Mouse (Mus musculus): Measurements from ENCODE around the gene Hyal2. TPM values are rescaled to one million over a fixed set of nuclear protein-coding genes. Genes with fewer than 3 reads are reported as not detected.

Hyal2 gene
- polyA plus RNA-seq, 1 experiment, result 39.8 TPM

- TF ChIP-seq CTCF (IDR thresholded peaks at IDR 0.05; ENCODE audit: borderline replicate concordance, control insufficient read depth, extremely low read depth, insufficient read depth, low read length, poor library complexity) (no peak), POLR2A (IDR thresholded peaks at IDR 0.05; ENCODE audit: control insufficient read depth, extremely low read depth, insufficient read depth, low read length, poor library complexity) (no peak)
- H3K36me3 ChIP-seq (ENCODE audit: control insufficient read depth, insufficient read depth, low read length), result no peaks in the 10 kb centered on the region
- no peaks in the 10 kb centered on the region for H3K27me3 ChIP-seq (ENCODE audit: control insufficient read depth, insufficient read depth, low read length)
- H3K4me3 ChIP-seq (ENCODE audit: control insufficient read depth, insufficient read depth, low read length), result no peak overlapping the region
- DNase-seq, result no peak
- H3K27ac ChIP-seq (ENCODE audit: control insufficient read depth, insufficient read depth, low read length), result no peak overlapping the region
- H3K4me1 ChIP-seq (replicated peaks; ENCODE audit: control insufficient read depth, insufficient read depth, low read length), result peaks cover 14% of the 10 kb centered on the region
- WGBS, result 93% methylated on average over 14 of the region's 14 CpGs
These were observed 32.1 kb downstream of the Hyal2 start for GRCm38 (mm10) chr9:107599842-107600241.

- Histone ChIP-seq H3K4me3 (ENCODE audit: control insufficient read depth, insufficient read depth, low read length) (no peak overlapping the region), H3K4me1 (replicated peaks; ENCODE audit: control insufficient read depth, insufficient read depth, low read length) (peaks cover 14% of the 10 kb centered on the region), H3K27ac (ENCODE audit: control insufficient read depth, insufficient read depth, low read length) (no peak overlapping the region), H3K36me3 (ENCODE audit: control insufficient read depth, insufficient read depth, low read length) (no peaks in the 10 kb centered on the region), H3K27me3 (ENCODE audit: control insufficient read depth, insufficient read depth, low read length) (no peaks in the 10 kb centered on the region)
- 82% methylated on average over 12 of the region's 12 CpGs for WGBS
- TF ChIP-seq CTCF (IDR thresholded peaks at IDR 0.05; ENCODE audit: borderline replicate concordance, control insufficient read depth, extremely low read depth, insufficient read depth, low read length, poor library complexity), result no peak
- no peak for TF ChIP-seq POLR2A (IDR thresholded peaks at IDR 0.05; ENCODE audit: control insufficient read depth, extremely low read depth, insufficient read depth, low read length, poor library complexity)
- DNase-seq, result no peak
These were observed 33.0 kb downstream of the Hyal2 start for GRCm38 (mm10) chr9:107600745-107601144.

- Histone ChIP-seq H3K27me3 (ENCODE audit: control insufficient read depth, insufficient read depth, low read length) (no peaks in the 10 kb centered on the region), H3K27ac (ENCODE audit: control insufficient read depth, insufficient read depth, low read length) (no peak overlapping the region), H3K36me3 (ENCODE audit: control insufficient read depth, insufficient read depth, low read length) (no peaks in the 10 kb centered on the region), H3K4me3 (ENCODE audit: control insufficient read depth, insufficient read depth, low read length) (no peak overlapping the region), H3K4me1 (replicated peaks; ENCODE audit: control insufficient read depth, insufficient read depth, low read length) (peaks cover 14% of the 10 kb centered on the region)
- TF ChIP-seq CTCF (IDR thresholded peaks at IDR 0.05; ENCODE audit: borderline replicate concordance, control insufficient read depth, extremely low read depth, insufficient read depth, low read length, poor library complexity), result no peak
- TF ChIP-seq POLR2A (IDR thresholded peaks at IDR 0.05; ENCODE audit: control insufficient read depth, extremely low read depth, insufficient read depth, low read length, poor library complexity), result no peak
- no peak for DNase-seq
- WGBS, result 87% methylated on average over 11 of the region's 11 CpGs
These were observed 33.5 kb downstream of the Hyal2 start for GRCm38 (mm10) chr9:107601275-107601674.

DNA sequence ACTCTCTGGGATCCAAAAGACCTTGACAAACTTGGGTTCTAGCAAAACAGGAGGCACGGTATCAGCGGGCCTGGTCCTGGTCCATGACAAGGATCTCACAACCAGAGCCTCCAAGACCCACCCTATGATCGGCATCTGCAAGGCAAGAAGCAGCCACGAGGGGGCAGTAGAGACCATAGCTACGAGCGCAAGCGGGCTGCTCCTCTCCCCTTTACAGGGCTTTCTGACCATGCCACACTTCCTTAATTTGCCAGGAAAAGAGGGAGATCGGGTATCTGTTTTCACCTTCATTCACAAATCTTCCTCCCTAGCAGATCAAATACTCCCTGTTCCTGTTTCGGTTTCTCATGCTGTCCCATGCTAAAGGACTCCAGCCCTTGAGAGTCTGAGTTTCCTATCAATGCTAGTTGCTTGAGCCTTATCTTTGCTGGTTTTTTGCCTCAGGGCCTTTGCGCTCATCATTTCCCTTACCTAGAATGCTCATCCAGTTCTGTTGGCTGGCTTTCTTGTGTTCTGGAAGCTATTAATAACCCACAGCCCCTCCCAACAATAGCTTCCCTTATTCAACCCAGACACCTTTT, 34.4 kb downstream of the Hyal2 start:
- no peak overlapping the region for H3K4me3 ChIP-seq (ENCODE audit: control insufficient read depth, insufficient read depth, low read length)
- no peaks in the 10 kb centered on the region for H3K36me3 ChIP-seq (ENCODE audit: control insufficient read depth, insufficient read depth, low read length)
- H3K4me1 ChIP-seq (replicated peaks; ENCODE audit: control insufficient read depth, insufficient read depth, low read length), result peaks cover 14% of the 10 kb centered on the region
- no peak overlapping the region for H3K27ac ChIP-seq (ENCODE audit: control insufficient read depth, insufficient read depth, low read length)
- 5% methylated on average over 10 of the region's 10 CpGs for WGBS
- DNase-seq, result peak; percentile 92
- TF ChIP-seq CTCF (IDR thresholded peaks at IDR 0.05; ENCODE audit: borderline replicate concordance, control insufficient read depth, extremely low read depth, insufficient read depth, low read length, poor library complexity) (peak; percentile 94), POLR2A (IDR thresholded peaks at IDR 0.05; ENCODE audit: control insufficient read depth, extremely low read depth, insufficient read depth, low read length, poor library complexity) (no peak)
- no peaks in the 10 kb centered on the region for H3K27me3 ChIP-seq (ENCODE audit: control insufficient read depth, insufficient read depth, low read length)

GRCm38 (mm10) chr9:107603251-107603650, 35.5 kb downstream of the Hyal2 start:
- 80% methylated on average over 6 of the region's 6 CpGs for whole genome bisulfite sequencing
- Histone ChIP-seq H3K27ac (ENCODE audit: control insufficient read depth, insufficient read depth, low read length) (no peak overlapping the region), H3K4me1 (replicated peaks; ENCODE audit: control insufficient read depth, insufficient read depth, low read length) (peaks cover 14% of the 10 kb centered on the region), H3K4me3 (ENCODE audit: control insufficient read depth, insufficient read depth, low read length) (no peak overlapping the region), H3K36me3 (ENCODE audit: control insufficient read depth, insufficient read depth, low read length) (no peaks in the 10 kb centered on the region), H3K27me3 (ENCODE audit: control insufficient read depth, insufficient read depth, low read length) (no peaks in the 10 kb centered on the region)
- TF ChIP-seq CTCF (IDR thresholded peaks at IDR 0.05; ENCODE audit: borderline replicate concordance, control insufficient read depth, extremely low read depth, insufficient read depth, low read length, poor library complexity) (no peak), POLR2A (IDR thresholded peaks at IDR 0.05; ENCODE audit: control insufficient read depth, extremely low read depth, insufficient read depth, low read length, poor library complexity) (no peak; the same call in 1 of the 2 replicates)
- no peak for DNase-seq

- no peak overlapping the region for H3K27ac ChIP-seq (ENCODE audit: control insufficient read depth, insufficient read depth, low read length)
- 91% methylated on average over 23 of the region's 23 CpGs for WGBS
- TF ChIP-seq POLR2A (IDR thresholded peaks at IDR 0.05; ENCODE audit: control insufficient read depth, extremely low read depth, insufficient read depth, low read length, poor library complexity) (no peak), CTCF (IDR thresholded peaks at IDR 0.05; ENCODE audit: borderline replicate concordance, control insufficient read depth, extremely low read depth, insufficient read depth, low read length, poor library complexity) (no peak)
- H3K27me3 ChIP-seq (ENCODE audit: control insufficient read depth, insufficient read depth, low read length), result no peaks in the 10 kb centered on the region
- H3K4me1 ChIP-seq (replicated peaks; ENCODE audit: control insufficient read depth, insufficient read depth, low read length), result peaks cover 9% of the 10 kb centered on the region
- no peaks in the 10 kb centered on the region for H3K36me3 ChIP-seq (ENCODE audit: control insufficient read depth, insufficient read depth, low read length)
- no peak overlapping the region for H3K4me3 ChIP-seq (ENCODE audit: control insufficient read depth, insufficient read depth, low read length)
- DNase-seq, result no peak
These were observed 37.4 kb downstream of the Hyal2 start for GRCm38 (mm10) chr9:107605041-107605661.

Data from thymus, adult 2 months (tissue).